Mouse (Mus musculus) intestine, embryonic 14.5 days (tissue): ENCODE measurements around the gene Olfr1094. TPM values are rescaled to one million over a fixed set of nuclear protein-coding genes. Genes with fewer than 3 reads are reported as not detected.

Experiments used
- ATAC-seq: fragments of 200-750 bp; cut with Nextera tagmentation; replicated peaks from 2 replicates; pipeline ENCODE4 v1.8.0; 2017; ENCODE audit warnings: low read depth, moderate number of reproducible peaks, moderate TSS enrichment, moderate library complexity; ENCODE audit not compliant: low FRiP score, low TSS enrichment
- DNase-seq: peaks from one replicate; pipeline ENCODE4 v3.0.0-alpha.2; 2018; ENCODE audit warnings: low spot score
- H3K27ac ChIP-seq: fragments of 300-500 bp; sonication (generic); 2 replicates; pipeline ENCODE4 v1.5.1; 2014; ENCODE audit warnings: low read depth, mild to moderate bottlenecking, control low read depth
- H3K27me3 ChIP-seq: fragments of 300-500 bp; sonication (generic); replicated peaks from 2 replicates; pipeline ENCODE4 v1.6.1; 2014; ENCODE audit warnings: low read length, control low read depth; ENCODE audit not compliant: control insufficient read depth, insufficient read depth
- H3K36me3 ChIP-seq: fragments of 300-500 bp; sonication (generic); 2 replicates; pipeline ENCODE4 v1.6.1; 2014; ENCODE audit warnings: low read length, control low read depth; ENCODE audit not compliant: control insufficient read depth, insufficient read depth
- H3K4me1 ChIP-seq: fragments of 300-500 bp; sonication (generic); replicated peaks from 2 replicates; pipeline ENCODE4 v1.6.1; 2014; ENCODE audit warnings: low read length, control low read depth, mixed read lengths; ENCODE audit not compliant: control insufficient read depth, insufficient read depth
- H3K4me2 ChIP-seq: fragments of 300-500 bp; sonication (generic); 2 replicates; pipeline ENCODE4 v1.6.1; 2014; ENCODE audit warnings: low read length
- H3K4me3 ChIP-seq: fragments of 300-500 bp; sonication (generic); 2 replicates; pipeline ENCODE4 v1.5.1; 2014; ENCODE audit warnings: low read depth, low read length, control low read depth, mixed read lengths
- H3K9ac ChIP-seq: fragments of 300-500 bp; sonication (generic); 2 replicates; pipeline ENCODE4 v1.6.1; 2014; ENCODE audit warnings: mild to moderate bottlenecking, low read length
- H3K9me3 ChIP-seq: fragments of 300-500 bp; sonication (generic); 2 replicates; pipeline ENCODE4 v1.6.1; 2016; ENCODE audit warnings: low read length, control low read depth; ENCODE audit not compliant: control insufficient read depth
- WGBS: fragments of 180-500 bp; shearing (Covaris S2); extraction: QIAGEN DNeasy Blood & Tissue Kit; methylation state at CpG from one replicate; pipeline ENCODE4 v1.1.7; 2014; 5-methylcytosine and 5-hydroxymethylcytosine counted together
- polyA plus RNA-seq: library from polyadenylated mRNA; unstranded; fragments of >200 nt; fragmentation: Nextera tagmentation; extraction: Ambion mirVana; gene quantifications from 2 replicates; pipeline ENCODE4 v1.2.1, GENCODE M21; 2014

Olfr1094 gene
- not detected in 2 replicates for polyA plus RNA-seq

DNA sequence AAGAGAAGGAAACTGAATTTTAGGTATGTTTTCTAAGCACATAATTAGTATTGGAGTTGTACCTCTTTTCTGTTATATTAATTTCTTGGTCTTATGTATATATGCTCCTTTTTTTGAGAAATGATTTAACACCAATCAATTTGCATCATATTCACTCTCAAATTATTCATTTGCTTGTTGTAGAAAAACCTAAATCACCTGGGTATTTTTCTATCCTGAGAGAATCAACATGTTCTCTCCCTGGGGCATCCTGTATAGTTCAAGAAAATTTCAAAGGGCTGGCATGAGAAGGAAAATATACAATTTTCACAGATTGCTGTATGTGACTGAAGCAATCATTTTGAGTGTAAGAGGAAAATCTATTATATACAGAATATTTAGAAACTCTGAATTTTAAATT is at the start of gene Olfr1094:
TSS of gene Olfr1094 (plus strand) at position 301 of the 400 bp plus-strand sequence.
- Histone ChIP-seq H3K9ac (no peak within 1 kb of the TSS), H3K4me3 (no peak within 1 kb of the TSS)
- DNase-seq: no peak

DNA sequence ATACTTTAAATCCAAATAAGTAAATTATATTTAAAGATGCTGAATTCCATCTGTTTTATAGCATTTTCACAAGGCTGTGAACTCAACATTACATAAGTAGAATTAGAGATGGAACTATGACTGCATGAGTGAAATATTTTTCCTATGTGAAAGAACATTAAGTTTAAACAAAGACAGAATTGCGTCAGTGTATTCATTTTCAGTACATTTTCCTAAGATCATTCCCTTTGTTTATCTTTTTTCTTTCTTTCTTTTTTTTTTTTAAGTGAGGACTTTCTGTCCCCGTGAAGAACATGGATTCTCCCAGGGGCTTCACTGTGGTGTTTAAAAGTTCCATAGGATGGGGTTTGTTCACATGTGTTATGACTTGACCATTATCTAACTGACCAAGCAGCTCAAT is 42.3 kb upstream of the Olfr1094 start, which contains the start of gene Olfr1093:
TSS of gene Olfr1093 (plus strand) at position 301 of the 400 bp plus-strand sequence.
- Histone ChIP-seq H3K4me3 (no peak within 1 kb of the TSS), H3K4me2 (no peak within 1 kb of the TSS), H3K36me3 (no peaks in the 10 kb centered on the region), H3K27me3 (no peaks in the 10 kb centered on the region), H3K9ac (no peak within 1 kb of the TSS), H3K27ac (no peak within 1 kb of the TSS), H3K4me1 (no peaks in the 10 kb centered on the region), H3K9me3 (no peaks in the 10 kb centered on the region)
- DNase-seq: no peak
- WGBS: 71% methylated on average over 2 of the region's 2 CpGs
- ATAC-seq: no peak

More for the DNA sequence above, at the start of gene Olfr1094:
- H3K4me1 ChIP-seq: no peaks in the 10 kb centered on the region
- ATAC-seq: no peak
- no peaks in the 10 kb centered on the region for H3K9me3 ChIP-seq
- H3K27ac ChIP-seq: no peak within 1 kb of the TSS
- no peak within 1 kb of the TSS for H3K4me2 ChIP-seq
- no peaks in the 10 kb centered on the region for H3K27me3 ChIP-seq
- no peaks in the 10 kb centered on the region for H3K36me3 ChIP-seq

GRCm38 (mm10) chr2:86809918-86810317 is 14.5 kb upstream of the Olfr1094 start, which contains the start of gene Olfr141:
Gene Olfr141, minus strand, starts transcription at chr2:86810018.
- Histone ChIP-seq H3K4me3 (no peak within 1 kb of the TSS), H3K4me1 (no peaks in the 10 kb centered on the region), H3K4me2 (no peak within 1 kb of the TSS), H3K27me3 (no peaks in the 10 kb centered on the region), H3K9ac (no peak within 1 kb of the TSS), H3K27ac (no peak within 1 kb of the TSS), H3K36me3 (no peaks in the 10 kb centered on the region), H3K9me3 (no peaks in the 10 kb centered on the region)
- ATAC-seq (no peak), DNase-seq (no peak)

DNA sequence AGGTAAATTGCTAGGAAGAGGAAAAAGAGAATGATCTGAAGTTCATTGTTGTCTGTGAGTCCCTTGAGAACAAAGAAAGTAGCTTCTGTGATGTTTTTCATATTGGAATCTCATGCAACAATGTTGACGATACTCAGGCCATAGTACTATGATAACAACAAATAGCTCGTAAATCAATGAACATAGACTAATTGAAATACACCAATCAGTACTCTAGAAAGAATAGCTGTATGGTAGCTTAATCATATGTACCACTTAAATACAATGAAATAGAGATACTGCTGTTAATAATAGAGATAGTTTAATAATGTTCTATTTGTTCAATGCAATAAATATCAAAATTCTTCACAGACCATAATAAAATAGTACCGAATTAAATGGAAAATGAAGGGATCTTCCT is 27.1 kb downstream of the Olfr1094 start, which contains the start of gene Olfr1095:
TSS of gene Olfr1095 (minus strand) at position 101 of the 400 bp plus-strand sequence.
- Histone ChIP-seq H3K9me3 (no peaks in the 10 kb centered on the region), H3K27ac (no peak within 1 kb of the TSS), H3K27me3 (no peaks in the 10 kb centered on the region), H3K9ac (no peak within 1 kb of the TSS), H3K4me1 (no peaks in the 10 kb centered on the region), H3K36me3 (no peaks in the 10 kb centered on the region), H3K4me2 (no peak within 1 kb of the TSS), H3K4me3 (no peak within 1 kb of the TSS)
- 91% methylated on average over 3 of the region's 3 CpGs for WGBS
- no peak for ATAC-seq
- DNase-seq: no peak

- Histone ChIP-seq H3K36me3 (no peaks in the 10 kb centered on the region), H3K4me1 (no peaks in the 10 kb centered on the region), H3K4me3 (no peak within 1 kb of the TSS), H3K9ac (no peak within 1 kb of the TSS), H3K4me2 (no peak within 1 kb of the TSS), H3K27me3 (no peaks in the 10 kb centered on the region), H3K9me3 (no peaks in the 10 kb centered on the region), H3K27ac (no peak within 1 kb of the TSS)
- no peak for DNase-seq
- no peak for ATAC-seq
- WGBS: 51% methylated on average over 1 of the region's 1 CpGs
These were observed 50.2 kb downstream of the Olfr1094 start, which contains the start of gene Gm13723 for GRCm38 (mm10) chr2:86874702-86875101. Gene Gm13723, minus strand, starts transcription at chr2:86874802.

Other genes with a start within 250 kb of the Olfr1094 start
- gene Olfr1082, start 225.7 kb upstream of the Olfr1094 start, polyA plus RNA-seq: not detected in 2 replicates
- not detected in 2 replicates for gene Olfr1084, start 184.9 kb upstream of the Olfr1094 start, polyA plus RNA-seq
- not detected in 2 replicates for gene Olfr1085, start 162.6 kb upstream of the Olfr1094 start, polyA plus RNA-seq
- not detected in 2 replicates for gene Olfr1086, start 144.6 kb upstream of the Olfr1094 start, polyA plus RNA-seq
- gene Olfr1087, start 126.3 kb upstream of the Olfr1094 start, polyA plus RNA-seq: not detected in 2 replicates
- gene Olfr1089, start 91.0 kb upstream of the Olfr1094 start, polyA plus RNA-seq: not detected in 2 replicates
- not detected in 2 replicates for gene Olfr1090, start 65.7 kb upstream of the Olfr1094 start, polyA plus RNA-seq
- not detected in 2 replicates for gene Olfr1093, start 42.2 kb upstream of the Olfr1094 start, polyA plus RNA-seq
- gene Olfr141, start 14.6 kb upstream of the Olfr1094 start, polyA plus RNA-seq: not detected in 2 replicates
- gene Olfr1095, start 27.0 kb downstream of the Olfr1094 start, polyA plus RNA-seq: not detected in 2 replicates
- gene Gm13723, start 50.1 kb downstream of the Olfr1094 start, polyA plus RNA-seq: not detected in 2 replicates
- gene Olfr1097, start 67.6 kb downstream of the Olfr1094 start, polyA plus RNA-seq: not detected in 2 replicates
- not detected in 2 replicates for gene Olfr1098, start 99.9 kb downstream of the Olfr1094 start, polyA plus RNA-seq
- not detected in 2 replicates for gene Olfr1099, start 136.0 kb downstream of the Olfr1094 start, polyA plus RNA-seq
- not detected in 2 replicates for gene Olfr1100, start 155.3 kb downstream of the Olfr1094 start, polyA plus RNA-seq
- gene Olfr1101, start 166.6 kb downstream of the Olfr1094 start, polyA plus RNA-seq: not detected in 2 replicates
- gene Olfr1102, start 173.7 kb downstream of the Olfr1094 start, polyA plus RNA-seq: not detected in 2 replicates
- gene Olfr1104, start 202.4 kb downstream of the Olfr1094 start, polyA plus RNA-seq: not detected in 2 replicates
- gene Olfr1105, start 211.9 kb downstream of the Olfr1094 start, polyA plus RNA-seq: not detected in 2 replicates
- not detected in 2 replicates for gene Olfr1106, start 227.6 kb downstream of the Olfr1094 start, polyA plus RNA-seq